ENCODE assay signal across 8 mouse cellular contexts in the genomic region with DNA sequence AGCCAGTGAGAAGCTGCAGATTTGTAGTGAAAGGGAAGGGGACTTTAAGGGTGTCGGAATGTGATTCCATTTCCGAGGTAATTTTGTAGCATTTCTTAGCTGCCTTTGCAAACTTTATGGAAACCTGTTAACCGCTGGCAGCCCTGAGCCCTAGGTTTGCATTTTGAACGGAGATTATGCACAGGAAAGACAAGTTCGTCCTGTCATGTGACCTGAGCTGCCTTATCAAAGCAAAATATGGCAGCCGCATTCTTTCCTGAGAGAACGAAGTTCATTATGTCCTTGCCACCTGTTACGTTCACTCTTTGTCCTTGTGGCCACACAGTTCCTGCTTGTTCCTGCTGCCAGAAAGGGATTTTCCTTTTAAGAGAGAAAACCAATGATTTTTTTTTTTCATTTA.
DNase-seq lines count a peak whose midpoint lies in the region; ATAC-seq and TF ChIP-seq lines count a peak whose summit lies in the region.

No protein-coding gene starts in this region.

- no peak overlapping the region for H3ac ChIP-seq in myocyte (ENCODE audit: control insufficient read depth, insufficient read length)

- no peak for TF ChIP-seq EP300 in liver, embryonic 14.5 days (IDR thresholded peaks at IDR 0.05; ENCODE audit: low read depth)

- H3K4me3 ChIP-seq in intestine, embryonic 14.5 days (ENCODE audit: low read depth, low read length) = peak overlapping the region; percentile 57
- peak overlapping the region; percentile 20 to 27; a peak in 2 of 4 replicates for H3K4me3 ChIP-seq in liver, embryonic 14.5 days (ENCODE audit: insufficient read depth in 1 of 2, low read depth in 2 of 2, low read length in 2 of 2)
- H3K4me3 ChIP-seq in myocyte = peak overlapping the region; percentile 31

- peaks cover 6% of the 10 kb centered on the region; the same call in 1 of the 2 replicates for H3K4me1 ChIP-seq in intestine, embryonic 14.5 days (replicated peaks; ENCODE audit: control insufficient read depth, insufficient read depth, low read length)
- H3K4me1 ChIP-seq in liver, embryonic 14.5 days (replicated peaks; ENCODE audit: control insufficient read depth in 2 of 2, insufficient read depth in 2 of 2, low read length in 1 of 2) = no peaks in the 10 kb centered on the region

- H3K4me2 ChIP-seq in intestine, embryonic 14.5 days (ENCODE audit: low read length) = peak overlapping the region; percentile 63
- H3K4me2 ChIP-seq in liver, embryonic 14.5 days (ENCODE audit: low read depth) = peak overlapping the region; percentile 45
- H3K4me2 ChIP-seq in myocyte (ENCODE audit: low read depth) = peak overlapping the region; percentile 78

- H3K27me3 ChIP-seq in intestine, embryonic 14.5 days (replicated peaks; ENCODE audit: control insufficient read depth, insufficient read depth, low read length) = no peaks in the 10 kb centered on the region
- H3K27me3 ChIP-seq in liver, embryonic 14.5 days (ENCODE audit: control insufficient read depth, insufficient read depth, low read length) = no peaks in the 10 kb centered on the region
- no peaks in the 10 kb centered on the region for H3K27me3 ChIP-seq in myocyte (ENCODE audit: control insufficient read depth, insufficient read depth, insufficient read length)

- 21% methylated on average over 8 of the region's 8 CpGs for WGBS in intestine, embryonic 14.5 days
- 35% methylated on average over 8 of the region's 8 CpGs for WGBS in liver, embryonic 14.5 days (ENCODE audit: insufficient replicate concordance)

- no peak for TF ChIP-seq CTCF in liver, embryonic 14.5 days (IDR thresholded peaks at IDR 0.05; ENCODE audit: low read depth)

- peak overlapping the region; percentile 83 for H3K9ac ChIP-seq in intestine, embryonic 14.5 days (ENCODE audit: low read length)
- no peak overlapping the region for H3K9ac ChIP-seq in liver, embryonic 14.5 days (replicated peaks)

- peak; percentile 41; the same call in 1 of the 2 replicates for ATAC-seq in intestine, embryonic 14.5 days (replicated peaks; ENCODE audit: low FRiP score, low TSS enrichment, low read depth)
- ATAC-seq in liver, embryonic 14.5 days (ENCODE audit: insufficient read depth) = no peak

- H3K79me2 ChIP-seq in myocyte (ENCODE audit: control insufficient read depth, insufficient read depth) = no peaks in the 10 kb centered on the region

- H3K27ac ChIP-seq in intestine, embryonic 14.5 days (ENCODE audit: low read depth) = peak overlapping the region; percentile 98
- no peak overlapping the region for H3K27ac ChIP-seq in liver, embryonic 14.5 days

- TF ChIP-seq POLR2A in myocyte (IDR thresholded peaks at IDR 0.05; ENCODE audit: insufficient read length, low read depth) = no peak

- 0 out of 2 replicates have a peak, but pooled peaks cover 3% of the 10 kb centered on the region for H3K36me3 ChIP-seq in intestine, embryonic 14.5 days (ENCODE audit: control insufficient read depth, insufficient read depth, low read length)
- no peaks in the 10 kb centered on the region for H3K36me3 ChIP-seq in liver, embryonic 14.5 days (replicated peaks; ENCODE audit: control insufficient read depth, insufficient read depth, low read depth)
- H3K36me3 ChIP-seq in myocyte (ENCODE audit: control insufficient read depth, insufficient read depth) = no peaks in the 10 kb centered on the region

- DNase-seq in urinary bladder, adult 18-20 months (ENCODE audit: low spot score in 2 of 2) = peak; percentile 22 to 24
- DNase-seq in urinary bladder, adult 2 months (ENCODE audit: low spot score) = no peak
- DNase-seq in gastrocnemius, postnatal 25 days = peak; percentile 13
- peak; percentile 73 for DNase-seq in intestine, embryonic 14.5 days (ENCODE audit: low spot score)
- DNase-seq in liver, embryonic 14.5 days (ENCODE audit: low read depth in 3 of 3, low spot score in 3 of 3) = peak in 1 of 3 experiments; percentile 15
- peak; percentile 36 for DNase-seq in urinary bladder, postnatal 25 days (ENCODE audit: low spot score)
- no peak for DNase-seq in frontal cortex, adult 2 months (ENCODE audit: extremely low spot score in 1 of 2, low spot score in 1 of 2)

- no peaks in the 10 kb centered on the region for H3K9me3 ChIP-seq in intestine, embryonic 14.5 days (ENCODE audit: control insufficient read depth, low read length)
- no peaks in the 10 kb centered on the region for H3K9me3 ChIP-seq in liver, embryonic 14.5 days (ENCODE audit: control insufficient read depth, low read length)

TF ChIP-seq in myocyte, 11 proteins besides CTCF, POLR2A, EP300 and RAD21:
- TF ChIP-seq USF1 (IDR thresholded peaks at IDR 0.05; ENCODE audit: low read depth) = peak; percentile 88
- no peak for TF ChIP-seq POLR2AphosphoS2 (IDR thresholded peaks at IDR 0.05; ENCODE audit: insufficient read length, low read depth)
- no peak for TF ChIP-seq SRF (IDR thresholded peaks at IDR 0.05; ENCODE audit: control insufficient read depth, insufficient read length, low read depth)
- TF ChIP-seq MYOD1 (IDR thresholded peaks at IDR 0.05; ENCODE audit: control insufficient read depth in 1 of 3, insufficient read length in 2 of 3, low read depth in 2 of 3) = peak; percentile 3 to 85 (median 84)
- no peak for TF ChIP-seq E2F4 (IDR thresholded peaks at IDR 0.05; ENCODE audit: insufficient read depth)
- no peak for TF ChIP-seq MYOG (IDR thresholded peaks at IDR 0.05; ENCODE audit: control insufficient read depth in 1 of 3, insufficient read depth in 1 of 3, insufficient read length in 2 of 3, low read depth in 2 of 3)

Comparison
In these comparisons a context has a peak if more than half of its experiments do, and no peak if none do; other contexts are left out.
1. DNase-seq: peak in urinary bladder, adult 18-20 months (2 of 2), gastrocnemius, postnatal 25 days (single experiment), intestine, embryonic 14.5 days (single experiment) and urinary bladder, postnatal 25 days (single experiment); none in urinary bladder, adult 2 months (single experiment) and frontal cortex, adult 2 months (0 of 2).
2. Peak in every context shown above with its lines, with median percentiles within 50 percentile points of each other: H3K4me2 ChIP-seq and H3K4me3 ChIP-seq.